Mouse (Mus musculus) liver, embryonic 12.5 days (tissue): ENCODE measurements around the gene Fcmr. TPM values are rescaled to one million over a fixed set of nuclear protein-coding genes. Genes with fewer than 3 reads are reported as not detected.

Experiments used
- ATAC-seq: fragments of 200-750 bp; cut with Nextera tagmentation; 2 replicates; pipeline ENCODE4 v1.8.0; 2017; ENCODE audit warnings: moderate number of reproducible peaks, mild to moderate bottlenecking, moderate library complexity
- H3K27ac ChIP-seq: fragments of 300-500 bp; sonication (generic); 2 replicates; pipeline ENCODE4 v1.5.1; 2016; ENCODE audit warnings: mild to moderate bottlenecking
- H3K27me3 ChIP-seq: fragments of 300-500 bp; sonication (generic); replicated peaks from 2 replicates; pipeline ENCODE4 v1.6.1; 2016; ENCODE audit warnings: mild to moderate bottlenecking, moderate library complexity
- H3K36me3 ChIP-seq: fragments of 300-500 bp; sonication (generic); 2 replicates; pipeline ENCODE4 v1.6.1; 2016; ENCODE audit warnings: mild to moderate bottlenecking, moderate library complexity
- H3K4me1 ChIP-seq: fragments of 300-500 bp; sonication (generic); 2 replicates; pipeline ENCODE4 v1.6.1; 2016
- H3K4me2 ChIP-seq: fragments of 300-500 bp; sonication (generic); 2 replicates; pipeline ENCODE4 v1.6.1; 2016; ENCODE audit warnings: mild to moderate bottlenecking, moderate library complexity
- H3K4me3 ChIP-seq: fragments of 300-500 bp; sonication (generic); 2 replicates; pipeline ENCODE4 v1.5.1; 2016; ENCODE audit warnings: mild to moderate bottlenecking, moderate library complexity
- H3K9ac ChIP-seq: fragments of 300-500 bp; sonication (generic); 2 replicates; pipeline ENCODE4 v1.6.1; 2016; ENCODE audit warnings: mild to moderate bottlenecking, moderate library complexity
- H3K9me3 ChIP-seq: fragments of 300-500 bp; sonication (generic); replicated peaks from 2 replicates; pipeline ENCODE4 v1.6.1; 2016; ENCODE audit warnings: mild to moderate bottlenecking, moderate library complexity
- WGBS: fragments of 180-500 bp; shearing (Covaris S2); methylation state at CpG from one replicate; pipeline ENCODE4 v1.1.7; 2016; ENCODE audit not compliant: insufficient replicate concordance; 5-methylcytosine and 5-hydroxymethylcytosine counted together
- polyA plus RNA-seq: library from polyadenylated mRNA; unstranded; fragments of >200 nt; fragmentation: Nextera tagmentation; extraction: Ambion mirVana; gene quantifications from 2 replicates; pipeline ENCODE4 v1.2.1, GENCODE M21; 2016

Fcmr gene
- polyA plus RNA-seq, 1 experiment from 2014 or later = not detected

- 26% methylated on average over 6 of the region's 6 CpGs for WGBS
- no peaks in the 10 kb centered on the region for H3K9me3 ChIP-seq
- H3K4me3 ChIP-seq = no peak overlapping the region
- no peaks in the 10 kb centered on the region for H3K27me3 ChIP-seq
- H3K36me3 ChIP-seq = no peaks in the 10 kb centered on the region
- no peak overlapping the region for H3K9ac ChIP-seq
- no peak overlapping the region for H3K4me2 ChIP-seq
- no peak for ATAC-seq
- H3K4me1 ChIP-seq = 0 out of 2 replicates have a peak, but pooled peaks cover 3% of the 10 kb centered on the region
- no peak overlapping the region for H3K27ac ChIP-seq
These were observed 27.2 kb upstream of the Fcmr start for GRCm38 (mm10) chr1:130838288-130838687.

DNA sequence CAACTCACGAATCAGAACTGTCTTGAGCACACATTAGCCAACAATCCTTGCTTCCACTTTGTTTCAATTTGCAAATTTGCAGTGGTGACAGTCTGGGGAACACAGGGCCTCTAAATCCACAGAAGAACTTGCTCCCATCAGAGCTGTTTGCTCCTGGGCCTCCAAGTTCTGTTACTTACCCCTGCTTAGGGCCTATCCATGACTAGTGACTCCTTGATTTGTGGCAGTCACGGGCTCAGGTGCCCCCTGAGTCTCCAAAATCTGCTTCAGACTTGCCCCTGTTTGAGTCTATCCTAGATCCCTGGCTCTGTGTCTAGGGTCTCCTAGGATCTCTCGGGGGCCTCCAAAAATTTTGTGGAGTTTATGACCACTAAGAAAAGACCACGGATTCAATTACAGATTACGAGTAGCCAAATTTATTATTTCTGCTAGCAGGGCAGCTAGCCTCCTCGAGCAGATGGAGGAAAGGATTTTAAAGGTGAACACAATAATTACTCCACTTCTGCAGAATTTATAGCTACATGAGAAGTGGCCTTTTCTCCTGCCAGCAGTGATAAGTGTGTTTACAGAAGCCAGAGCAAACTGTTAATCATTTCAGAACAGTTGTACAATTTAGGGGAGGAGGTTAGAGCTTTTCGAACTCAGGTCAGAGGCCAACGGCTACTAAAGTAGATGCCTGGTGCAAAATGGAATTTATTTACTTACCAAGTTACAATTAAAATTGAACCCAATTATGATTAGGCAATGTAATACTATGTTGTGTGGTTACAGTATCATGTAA lies 24.7 kb upstream of the Fcmr start:
- peak overlapping the region; percentile 48; the same call in 1 of the 2 replicates for H3K27ac ChIP-seq
- WGBS = 54% methylated on average over 8 of the region's 8 CpGs
- ATAC-seq = 0 out of 2 replicates have a peak, but pooled peaks have one; percentile 42

GRCm38 (mm10) chr1:130841621-130842020 lies 23.8 kb upstream of the Fcmr start:
- Histone ChIP-seq H3K9ac (no peak overlapping the region), H3K4me2 (no peak overlapping the region), H3K36me3 (no peaks in the 10 kb centered on the region), H3K4me3 (no peak overlapping the region), H3K27ac (no peak overlapping the region), H3K27me3 (no peaks in the 10 kb centered on the region), H3K4me1 (0 out of 2 replicates have a peak, but pooled peaks cover 3% of the 10 kb centered on the region), H3K9me3 (no peaks in the 10 kb centered on the region)
- WGBS = 77% methylated on average over 7 of the region's 7 CpGs
- no peak for ATAC-seq

More for the DNA sequence above, 24.7 kb upstream of the Fcmr start:
- Histone ChIP-seq H3K4me1 (0 out of 2 replicates have a peak, but pooled peaks cover 3% of the 10 kb centered on the region), H3K4me2 (no peak overlapping the region), H3K9ac (no peak overlapping the region), H3K9me3 (no peaks in the 10 kb centered on the region), H3K27me3 (no peaks in the 10 kb centered on the region), H3K4me3 (no peak overlapping the region), H3K36me3 (no peaks in the 10 kb centered on the region)

DNA sequence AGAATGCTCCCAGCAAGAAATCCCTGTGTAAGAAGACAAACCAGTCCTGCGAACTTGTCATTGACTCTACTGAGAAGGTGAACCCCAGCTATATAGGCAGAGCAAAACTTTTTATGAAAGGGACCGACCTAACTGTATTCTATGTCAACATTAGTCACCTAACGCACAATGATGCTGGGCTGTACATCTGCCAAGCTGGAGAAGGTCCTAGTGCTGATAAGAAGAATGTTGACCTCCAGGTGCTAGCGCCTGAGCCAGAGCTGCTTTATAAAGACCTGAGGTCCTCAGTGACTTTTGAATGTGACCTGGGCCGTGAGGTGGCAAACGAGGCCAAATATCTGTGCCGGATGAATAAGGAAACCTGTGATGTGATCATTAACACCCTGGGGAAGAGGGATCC lies 21.0 kb upstream of the Fcmr start:
- ATAC-seq = no peak
- Histone ChIP-seq H3K9ac (no peak overlapping the region), H3K4me2 (no peak overlapping the region), H3K36me3 (no peaks in the 10 kb centered on the region), H3K9me3 (no peaks in the 10 kb centered on the region), H3K27ac (no peak overlapping the region), H3K4me1 (0 out of 2 replicates have a peak, but pooled peaks cover 3% of the 10 kb centered on the region), H3K4me3 (no peak overlapping the region), H3K27me3 (peaks cover 4% of the 10 kb centered on the region; the same call in 1 of the 2 replicates)
- 73% methylated on average over 7 of the region's 7 CpGs for WGBS

DNA sequence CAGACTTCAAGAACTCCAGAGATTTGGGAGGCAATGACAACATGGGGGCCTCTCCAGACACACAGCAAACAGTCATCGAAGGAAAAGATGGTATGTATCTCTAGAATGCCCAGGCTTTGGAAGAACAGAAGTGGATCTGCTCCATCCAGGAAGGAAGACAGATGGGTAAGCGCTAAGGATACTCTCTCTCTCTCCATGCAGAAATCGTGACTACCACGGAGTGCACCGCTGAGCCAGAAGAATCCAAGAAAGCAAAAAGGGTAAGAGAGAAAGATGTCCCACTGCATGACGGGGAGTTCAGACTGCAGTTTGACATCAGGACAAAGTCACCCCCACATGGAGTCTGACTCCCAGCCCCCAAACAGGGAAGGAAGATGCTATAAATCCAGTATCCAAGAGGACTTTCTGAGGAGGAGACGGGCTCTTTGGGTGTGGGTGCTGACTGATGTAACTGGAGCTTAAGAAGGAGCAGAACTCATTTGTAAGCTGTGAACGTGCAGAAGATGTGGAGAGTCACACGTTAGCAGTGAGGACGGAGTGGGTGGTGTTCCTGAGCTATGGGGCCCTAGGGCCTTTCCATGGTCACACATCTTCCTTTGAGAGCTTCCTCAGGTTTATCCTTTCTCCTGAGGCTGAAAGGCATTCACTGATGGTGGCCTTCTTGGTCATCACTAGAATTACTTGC lies 15.8 kb upstream of the Fcmr start:
- no peak overlapping the region for H3K9ac ChIP-seq
- peaks cover 4% of the 10 kb centered on the region; the same call in 1 of the 2 replicates for H3K27me3 ChIP-seq
- H3K9me3 ChIP-seq = no peaks in the 10 kb centered on the region
- H3K4me2 ChIP-seq = no peak overlapping the region
- no peak overlapping the region for H3K27ac ChIP-seq
- no peak for ATAC-seq
- H3K4me3 ChIP-seq = no peak overlapping the region
- no peaks in the 10 kb centered on the region for H3K36me3 ChIP-seq
- 75% methylated on average over 10 of the region's 10 CpGs for WGBS
- no peaks in the 10 kb centered on the region for H3K4me1 ChIP-seq

DNA sequence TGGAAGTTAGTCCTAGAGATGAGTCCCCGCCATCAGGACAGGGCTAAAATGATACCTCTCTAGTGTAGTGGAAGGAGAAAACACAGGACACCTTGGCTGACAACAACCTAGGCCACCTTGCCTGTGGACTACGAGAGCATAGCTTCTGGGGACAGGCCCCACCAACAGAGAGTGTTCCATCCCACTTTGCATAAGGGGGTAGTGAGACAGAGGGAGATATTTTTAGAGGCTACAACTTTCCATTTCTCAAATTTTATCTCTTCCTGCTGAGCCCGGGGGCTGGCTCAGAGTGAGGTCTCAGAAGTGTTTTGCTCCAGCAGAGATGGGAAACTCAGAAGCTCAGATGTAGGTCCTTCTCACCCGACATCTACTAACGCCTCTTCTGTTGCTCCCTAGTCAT lies 15.1 kb upstream of the Fcmr start:
- peaks cover 4% of the 10 kb centered on the region; the same call in 1 of the 2 replicates for H3K27me3 ChIP-seq
- H3K9me3 ChIP-seq = no peaks in the 10 kb centered on the region
- no peak overlapping the region for H3K9ac ChIP-seq
- H3K4me2 ChIP-seq = no peak overlapping the region
- WGBS = 45% methylated on average over 5 of the region's 5 CpGs
- H3K36me3 ChIP-seq = no peaks in the 10 kb centered on the region
- H3K27ac ChIP-seq = no peak overlapping the region
- H3K4me3 ChIP-seq = no peak overlapping the region
- H3K4me1 ChIP-seq = no peaks in the 10 kb centered on the region
- ATAC-seq = no peak

GRCm38 (mm10) chr1:130854819-130855218 lies 10.7 kb upstream of the Fcmr start:
- Histone ChIP-seq H3K4me2 (no peak overlapping the region), H3K9me3 (no peaks in the 10 kb centered on the region), H3K36me3 (no peaks in the 10 kb centered on the region), H3K9ac (no peak overlapping the region), H3K27ac (no peak overlapping the region), H3K4me1 (no peaks in the 10 kb centered on the region), H3K27me3 (no peaks in the 10 kb centered on the region), H3K4me3 (no peak overlapping the region)
- 77% methylated on average over 9 of the region's 9 CpGs for whole genome bisulfite sequencing
- no peak for ATAC-seq

GRCm38 (mm10) chr1:130855723-130856122 lies 9.7 kb upstream of the Fcmr start:
- 62% methylated on average over 2 of the region's 2 CpGs for WGBS
- no peak for ATAC-seq
- Histone ChIP-seq H3K27me3 (no peaks in the 10 kb centered on the region), H3K36me3 (no peaks in the 10 kb centered on the region), H3K9me3 (no peaks in the 10 kb centered on the region), H3K4me2 (no peak overlapping the region), H3K9ac (no peak overlapping the region), H3K27ac (no peak overlapping the region), H3K4me1 (no peaks in the 10 kb centered on the region), H3K4me3 (no peak overlapping the region)

DNA sequence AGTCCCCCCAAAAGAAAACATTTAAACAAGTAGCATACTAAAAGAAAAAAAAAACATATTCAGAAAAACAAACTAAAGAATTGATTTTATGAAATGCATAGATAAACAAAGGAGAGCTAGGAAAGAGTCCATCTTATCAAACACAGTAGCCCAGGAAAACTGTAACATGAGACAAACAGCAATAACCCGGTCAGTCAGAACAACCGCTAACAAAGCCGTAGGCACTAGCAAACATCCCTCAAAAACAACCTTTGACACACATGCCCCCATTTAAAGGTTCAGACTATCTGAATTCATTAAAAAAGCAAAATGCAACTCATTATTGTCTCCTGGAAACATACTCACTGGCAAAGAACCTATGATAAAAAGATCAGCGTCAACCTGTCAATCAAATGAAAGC lies 8.0 kb upstream of the Fcmr start:
- no peak for ATAC-seq
- 82% methylated on average over 4 of the region's 4 CpGs for WGBS
- Histone ChIP-seq H3K4me1 (no peaks in the 10 kb centered on the region), H3K4me2 (no peak overlapping the region), H3K9ac (no peak overlapping the region), H3K4me3 (no peak overlapping the region), H3K27me3 (no peaks in the 10 kb centered on the region), H3K27ac (no peak overlapping the region), H3K36me3 (no peaks in the 10 kb centered on the region), H3K9me3 (no peaks in the 10 kb centered on the region)

DNA sequence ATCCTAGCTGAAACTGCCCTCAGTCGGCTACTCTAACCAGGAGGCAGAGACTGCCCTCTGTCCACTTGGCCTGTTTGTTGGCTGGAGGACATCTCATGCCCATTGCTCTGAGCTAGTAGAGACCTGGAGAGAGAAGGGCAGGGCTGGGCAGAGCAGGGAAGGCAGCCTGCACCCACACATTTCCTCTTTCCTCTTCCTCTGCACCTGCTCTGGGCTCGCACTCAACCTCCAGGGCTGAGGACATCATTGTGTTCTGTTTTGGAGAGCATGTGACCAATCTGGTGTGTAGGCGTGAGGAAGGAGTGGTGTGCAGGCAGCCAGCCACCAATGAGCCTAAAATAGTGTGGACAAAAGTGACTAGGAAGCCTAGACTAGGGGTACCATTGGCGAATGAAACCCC lies 1.2 kb upstream of the Fcmr start:
- no peaks in the 10 kb centered on the region for H3K27me3 ChIP-seq
- no peaks in the 10 kb centered on the region for H3K9me3 ChIP-seq
- H3K9ac ChIP-seq = no peak overlapping the region
- no peaks in the 10 kb centered on the region for H3K36me3 ChIP-seq
- H3K4me3 ChIP-seq = no peak overlapping the region
- 44% methylated on average over 4 of the region's 4 CpGs for WGBS
- no peak overlapping the region for H3K27ac ChIP-seq
- no peaks in the 10 kb centered on the region for H3K4me1 ChIP-seq
- ATAC-seq = no peak
- H3K4me2 ChIP-seq = no peak overlapping the region

- H3K27ac ChIP-seq = no peak overlapping the region
- H3K9ac ChIP-seq = no peak overlapping the region
- H3K4me1 ChIP-seq = no peaks in the 10 kb centered on the region
- H3K36me3 ChIP-seq = no peaks in the 10 kb centered on the region
- no peaks in the 10 kb centered on the region for H3K9me3 ChIP-seq
- H3K4me2 ChIP-seq = no peak overlapping the region
- H3K4me3 ChIP-seq = no peak overlapping the region
- WGBS = 62% methylated on average over 5 of the region's 5 CpGs
- H3K27me3 ChIP-seq = no peaks in the 10 kb centered on the region
- ATAC-seq = no peak
These were observed 728 bp upstream of the Fcmr start for GRCm38 (mm10) chr1:130864741-130865140.

GRCm38 (mm10) chr1:130872912-130873311 lies 7.4 kb downstream of the Fcmr start:
- Histone ChIP-seq H3K36me3 (no peaks in the 10 kb centered on the region), H3K9me3 (no peaks in the 10 kb centered on the region), H3K4me1 (no peaks in the 10 kb centered on the region), H3K4me3 (no peak overlapping the region), H3K4me2 (no peak overlapping the region), H3K9ac (no peak overlapping the region), H3K27me3 (peaks cover 19% of the 10 kb centered on the region), H3K27ac (no peak overlapping the region)
- 23% methylated on average over 2 of the region's 2 CpGs for WGBS
- ATAC-seq = no peak
